Mouse (Mus musculus) thymus, adult 2 months (tissue): ENCODE data around the gene Nt5c3b.

Experiments
- CTCF ChIP-seq: fragments of 200-500 bp; IDR thresholded peaks from 2 replicates; pipeline ENCODE4 v1.5.1; 2012; ENCODE audit warnings: mild to moderate bottlenecking, control low read depth, low read length, moderate library complexity, borderline replicate concordance; ENCODE audit not compliant: control insufficient read depth, poor library complexity, insufficient read depth; ENCODE audit errors: extremely low read depth
- POLR2A ChIP-seq: fragments of 200-500 bp; IDR thresholded peaks from 2 replicates; pipeline ENCODE4 v1.6.1; 2012; ENCODE audit warnings: mild to moderate bottlenecking, low read length, control low read depth, moderate library complexity; ENCODE audit not compliant: control insufficient read depth, poor library complexity, insufficient read depth; ENCODE audit errors: extremely low read depth

DNA sequence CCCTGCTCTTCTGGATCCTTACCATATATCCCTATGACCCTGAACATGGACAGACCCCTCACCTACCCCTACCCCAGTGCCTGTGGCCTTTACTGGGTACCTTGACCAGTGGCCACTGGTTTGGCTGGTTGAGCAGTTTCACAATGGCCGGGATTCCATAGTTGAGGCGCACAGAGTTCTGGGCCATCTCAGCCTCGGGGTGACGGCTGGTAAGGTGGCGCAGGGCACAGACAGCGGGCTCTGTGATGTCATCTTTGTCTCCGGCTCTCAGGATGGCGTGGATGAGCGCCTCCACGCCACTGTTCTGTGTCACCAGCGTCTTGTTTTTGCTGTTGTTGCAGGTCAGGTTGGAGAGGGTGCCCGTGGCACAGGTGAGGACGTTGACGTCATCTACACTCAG, 63.6 kb downstream of the Nt5c3b start:
- TF ChIP-seq POLR2A (no peak), CTCF (no peak)
